Mouse (Mus musculus) liver, adult 2 months (tissue): ENCODE results near the gene Rere. TPM values are rescaled to one million over a fixed set of nuclear protein-coding genes. Genes with fewer than 3 reads are reported as not detected.
A peak's percentile ranks its signal among the peaks of the same experiment; 100 is the strongest.

Experiments used
- DNase-seq: peaks from one replicate; pipeline ENCODE4 v3.0.0-alpha.2; 2011; ENCODE audit warnings: low read depth, low spot score; ENCODE audit errors: extremely low read depth
- H3K27ac ChIP-seq: fragments of 200-500 bp; replicated peaks from 2 replicates; pipeline ENCODE4 v1.5.1; 2012; ENCODE audit warnings: low read depth, mild to moderate bottlenecking, control low read depth, inconsistent platforms, low read length; ENCODE audit not compliant: insufficient read depth
- H3K27me3 ChIP-seq: fragments of 200-500 bp; 2 replicates; pipeline ENCODE4 v1.6.1; 2012; ENCODE audit warnings: mild to moderate bottlenecking, moderate library complexity, low read length, inconsistent platforms; ENCODE audit not compliant: control insufficient read depth, insufficient read depth
- H3K36me3 ChIP-seq: fragments of 200-500 bp; 2 replicates; pipeline ENCODE4 v1.6.1; 2012; ENCODE audit warnings: low read length, inconsistent platforms; ENCODE audit not compliant: control insufficient read depth, insufficient read depth
- H3K4me1 ChIP-seq: fragments of 200-500 bp; 2 replicates; pipeline ENCODE4 v1.6.1; 2011; ENCODE audit warnings: low read length; ENCODE audit not compliant: control insufficient read depth, insufficient read depth
- H3K4me3 ChIP-seq: fragments of 200-500 bp; 2 replicates; pipeline ENCODE4 v1.5.1; 2011; ENCODE audit warnings: low read depth, mild to moderate bottlenecking, control low read depth, low read length, moderate library complexity; ENCODE audit not compliant: insufficient read depth
- H3K79me2 ChIP-seq: fragments of 200-500 bp; 2 replicates; pipeline ENCODE4 v1.6.1; 2012; ENCODE audit warnings: inconsistent platforms, mild to moderate bottlenecking, low read length, moderate library complexity; ENCODE audit not compliant: control insufficient read depth, insufficient read depth
- H3K9ac ChIP-seq: fragments of 200-500 bp; 2 replicates; pipeline ENCODE4 v1.6.1; 2012; ENCODE audit warnings: low read depth, mild to moderate bottlenecking, control low read depth, inconsistent platforms, low read length
- CTCF ChIP-seq: fragments of 200-500 bp; IDR thresholded peaks from 2 replicates; pipeline ENCODE4 v1.5.1; 2011; ENCODE audit warnings: low read depth, low read length, control low read depth
- POLR2A ChIP-seq: fragments of 200-500 bp; IDR thresholded peaks from 2 replicates; pipeline ENCODE4 v1.6.1; 2011; ENCODE audit warnings: low read length, control low read depth; ENCODE audit not compliant: insufficient read depth; ENCODE audit errors: extremely low read depth
- WGBS: fragments of 180-500 bp; shearing (Covaris S2); methylation state at CpG from one replicate; pipeline ENCODE4 v1.1.7; 2018; 5-methylcytosine and 5-hydroxymethylcytosine counted together
- polyA plus RNA-seq: library from polyadenylated mRNA; depleted of rRNA; stranded (reverse); fragments of >200 nt; gene quantifications from 2 replicates; pipeline ENCODE4 v1.2.3, GENCODE M21; 2012
- total RNA-seq: library from RNA; depleted of rRNA; stranded (reverse); fragments of >200 nt; gene quantifications from 2 replicates; pipeline ENCODE4 v1.2.3, GENCODE M21; 2014

Gene Rere
- total and polyA plus RNA-seq, 2 experiments = 8.8 to 10.0 TPM

GRCm38 (mm10) chr4:150366510-150367208 lies 85.2 kb downstream of the Rere start:
- peaks cover 21% of the 10 kb centered on the region; the same call in 1 of the 2 replicates for H3K79me2 ChIP-seq
- DNase-seq = no peak
- TF ChIP-seq CTCF (0 out of 2 replicates have a peak, but pooled peaks have one; percentile 13), POLR2A (no peak)
- H3K4me3 ChIP-seq = no peak overlapping the region
- H3K27ac ChIP-seq = no peak overlapping the region
- WGBS = 71% methylated on average over 6 of the region's 6 CpGs
- peaks cover 18% of the 10 kb centered on the region for H3K4me1 ChIP-seq
- no peak overlapping the region for H3K9ac ChIP-seq
- H3K27me3 ChIP-seq = no peaks in the 10 kb centered on the region
- no peaks in the 10 kb centered on the region for H3K36me3 ChIP-seq

GRCm38 (mm10) chr4:150371580-150372380 lies 90.3 kb downstream of the Rere start:
- WGBS = under 1% methylated on average over 58 of the region's 58 CpGs

GRCm38 (mm10) chr4:150372631-150373041 lies 91.2 kb downstream of the Rere start:
- H3K4me1 ChIP-seq = peaks cover 15% of the 10 kb centered on the region
- peaks cover 20% of the 10 kb centered on the region; the same call in 1 of the 2 replicates for H3K79me2 ChIP-seq
- H3K27ac ChIP-seq = no peak overlapping the region
- TF ChIP-seq CTCF (no peak), POLR2A (no peak)
- no peak overlapping the region for H3K9ac ChIP-seq
- no peak for DNase-seq
- no peak overlapping the region for H3K4me3 ChIP-seq
- H3K36me3 ChIP-seq = no peaks in the 10 kb centered on the region
- no peaks in the 10 kb centered on the region for H3K27me3 ChIP-seq
- WGBS = 47% methylated on average over 3 of the region's 3 CpGs

More at GRCm38 (mm10) chr4:150371580-150372380, 90.3 kb downstream of the Rere start:
- TF ChIP-seq POLR2A (no peak), CTCF (no peak)
- H3K4me1 ChIP-seq = peaks cover 15% of the 10 kb centered on the region
- H3K79me2 ChIP-seq = peaks cover 22% of the 10 kb centered on the region; the same call in 1 of the 2 replicates
- H3K36me3 ChIP-seq = no peaks in the 10 kb centered on the region
- H3K9ac ChIP-seq = peak overlapping the region; percentile 93
- DNase-seq = peak; percentile 55
- H3K27me3 ChIP-seq = no peaks in the 10 kb centered on the region
- H3K4me3 ChIP-seq = peak overlapping the region; percentile 90
- peak overlapping the region; percentile 33 for H3K27ac ChIP-seq

GRCm38 (mm10) chr4:150373111-150374109 lies 92.0 kb downstream of the Rere start:
- Histone ChIP-seq H3K36me3 (no peaks in the 10 kb centered on the region), H3K4me3 (no peak overlapping the region), H3K27me3 (no peaks in the 10 kb centered on the region), H3K4me1 (peaks cover 15% of the 10 kb centered on the region), H3K79me2 (peaks cover 25% of the 10 kb centered on the region; the same call in 1 of the 2 replicates), H3K9ac (no peak overlapping the region), H3K27ac (no peak overlapping the region; the same call in 1 of the 2 replicates)
- WGBS = 25% methylated on average over 15 of the region's 15 CpGs
- TF ChIP-seq CTCF = no peak
- TF ChIP-seq POLR2A = no peak
- peak; percentile 65 for DNase-seq
